Mouse (Mus musculus): ENCODE measurements around the gene Abhd11. TPM values are rescaled to one million over a fixed set of nuclear protein-coding genes. Genes with fewer than 3 reads are reported as not detected.

Abhd11 gene
- polyA plus RNA-seq, 1 experiment = 26.8 TPM

DNA sequence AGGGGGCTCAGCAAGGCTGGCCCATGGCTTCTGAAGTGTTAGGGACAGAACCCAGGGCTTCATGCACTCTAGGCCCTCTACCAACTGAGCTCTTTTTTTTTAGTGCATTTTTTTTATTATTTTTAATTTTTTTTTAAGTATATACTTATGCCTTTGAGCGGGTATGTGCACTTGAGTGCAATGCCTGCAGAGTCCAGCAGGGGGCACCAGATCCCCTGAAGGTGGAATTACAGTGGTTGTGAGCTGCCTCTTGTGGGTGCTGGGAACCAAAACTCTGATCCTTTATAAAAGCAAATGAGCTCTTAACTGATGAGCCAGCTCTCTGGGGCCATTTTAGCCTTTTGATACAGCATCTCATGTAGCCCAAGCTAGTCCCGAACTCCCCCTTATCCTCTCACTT lies 25.6 kb downstream of the Abhd11 start:
- no peak overlapping the region for H3ac ChIP-seq (ENCODE audit: control insufficient read depth, insufficient read length, low read depth)
- H3K4me3 ChIP-seq (ENCODE audit: insufficient read depth, poor library complexity, severe bottlenecking) = no peak overlapping the region
- no peaks in the 10 kb centered on the region for H3K36me3 ChIP-seq (ENCODE audit: control insufficient read depth, insufficient read depth)
- peaks cover 15% of the 10 kb centered on the region for H3K79me3 ChIP-seq (ENCODE audit: low read depth)
- no peaks in the 10 kb centered on the region for H3K27me3 ChIP-seq (ENCODE audit: control insufficient read depth, insufficient read depth, insufficient read length)
- H3K79me2 ChIP-seq (ENCODE audit: control insufficient read depth, insufficient read depth) = peaks cover 18% of the 10 kb centered on the region
- TF ChIP-seq CEBPB (IDR thresholded peaks at IDR 0.05; ENCODE audit: low read depth) = no peak
- no peak for TF ChIP-seq MYOD1 (IDR thresholded peaks at IDR 0.05; ENCODE audit: control insufficient read depth, insufficient read length, low read depth)
- TF ChIP-seq USF1 (IDR thresholded peaks at IDR 0.05; ENCODE audit: low read depth) = no peak
- no peak for TF ChIP-seq FOSL1 (IDR thresholded peaks at IDR 0.05; ENCODE audit: insufficient read depth, low read length, poor library complexity, severe bottlenecking)
- TF ChIP-seq MAX (IDR thresholded peaks at IDR 0.05) = no peak
- no peak for TF ChIP-seq CTCF (IDR thresholded peaks at IDR 0.05; ENCODE audit: control insufficient read depth, insufficient read depth, insufficient read length)
- no peak for TF ChIP-seq MYOG (IDR thresholded peaks at IDR 0.05; ENCODE audit: control insufficient read depth, extremely low read depth, insufficient read length)

GRCm38 (mm10) chr5:135035608-135036359 lies 26.8 kb downstream of the Abhd11 start:
- H3K27me3 ChIP-seq (ENCODE audit: control insufficient read depth, insufficient read depth, insufficient read length) = no peaks in the 10 kb centered on the region
- no peaks in the 10 kb centered on the region for H3K36me3 ChIP-seq (ENCODE audit: control insufficient read depth, insufficient read depth)
- H3K79me2 ChIP-seq (ENCODE audit: control insufficient read depth, insufficient read depth) = peaks cover 7% of the 10 kb centered on the region

GRCm38 (mm10) chr5:135037946-135038345 lies 29.0 kb downstream of the Abhd11 start:
- Histone ChIP-seq H3K36me3 (ENCODE audit: control insufficient read depth, insufficient read depth) (no peaks in the 10 kb centered on the region), H3K79me3 (ENCODE audit: low read depth) (peaks cover 7% of the 10 kb centered on the region)

More at GRCm38 (mm10) chr5:135035608-135036359, 26.8 kb downstream of the Abhd11 start:
- no peak overlapping the region for H3ac ChIP-seq (ENCODE audit: control insufficient read depth, insufficient read length, low read depth)
- no peak overlapping the region for H3K4me3 ChIP-seq (ENCODE audit: insufficient read depth, poor library complexity, severe bottlenecking)
- TF ChIP-seq USF1 (IDR thresholded peaks at IDR 0.05; ENCODE audit: low read depth) (no peak), CEBPB (IDR thresholded peaks at IDR 0.05; ENCODE audit: low read depth) (no peak), MYOD1 (IDR thresholded peaks at IDR 0.05; ENCODE audit: control insufficient read depth, insufficient read length, low read depth) (no peak), FOSL1 (IDR thresholded peaks at IDR 0.05; ENCODE audit: insufficient read depth, low read length, poor library complexity, severe bottlenecking) (no peak), MAX (IDR thresholded peaks at IDR 0.05) (no peak), CTCF (IDR thresholded peaks at IDR 0.05; ENCODE audit: control insufficient read depth, insufficient read depth, insufficient read length) (no peak)
- H3K79me3 ChIP-seq (ENCODE audit: low read depth) = peaks cover 15% of the 10 kb centered on the region

GRCm38 (mm10) chr5:135039541-135039940 lies 30.6 kb downstream of the Abhd11 start:
- H3K27me3 ChIP-seq (ENCODE audit: control insufficient read depth, insufficient read depth, insufficient read length) = no peaks in the 10 kb centered on the region
- H3ac ChIP-seq (ENCODE audit: control insufficient read depth, insufficient read length, low read depth) = no peak overlapping the region
- H3K36me3 ChIP-seq (ENCODE audit: control insufficient read depth, insufficient read depth) = no peaks in the 10 kb centered on the region
- TF ChIP-seq USF1 (IDR thresholded peaks at IDR 0.05; ENCODE audit: low read depth) (no peak), CTCF (IDR thresholded peaks at IDR 0.05; ENCODE audit: control insufficient read depth, insufficient read depth, insufficient read length) (no peak), CEBPB (IDR thresholded peaks at IDR 0.05; ENCODE audit: low read depth) (no peak), MAX (IDR thresholded peaks at IDR 0.05) (no peak), MYOD1 (IDR thresholded peaks at IDR 0.05; ENCODE audit: control insufficient read depth, insufficient read length, low read depth) (no peak), MYOG (IDR thresholded peaks at IDR 0.05; ENCODE audit: control insufficient read depth, extremely low read depth, insufficient read length) (no peak)
- no peak overlapping the region for H3K4me3 ChIP-seq (ENCODE audit: insufficient read depth, poor library complexity, severe bottlenecking)
- no peaks in the 10 kb centered on the region for H3K79me2 ChIP-seq (ENCODE audit: control insufficient read depth, insufficient read depth)
- H3K79me3 ChIP-seq (ENCODE audit: low read depth) = no peaks in the 10 kb centered on the region

More at GRCm38 (mm10) chr5:135037946-135038345, 29.0 kb downstream of the Abhd11 start:
- Histone ChIP-seq H3K79me2 (ENCODE audit: control insufficient read depth, insufficient read depth) (no peaks in the 10 kb centered on the region), H3ac (ENCODE audit: control insufficient read depth, insufficient read length, low read depth) (no peak overlapping the region), H3K27me3 (ENCODE audit: control insufficient read depth, insufficient read depth, insufficient read length) (no peaks in the 10 kb centered on the region), H3K4me3 (ENCODE audit: insufficient read depth, poor library complexity, severe bottlenecking) (no peak overlapping the region)
- no peak for TF ChIP-seq FOSL1 (IDR thresholded peaks at IDR 0.05; ENCODE audit: insufficient read depth, low read length, poor library complexity, severe bottlenecking)
- TF ChIP-seq MAX (IDR thresholded peaks at IDR 0.05) = no peak
- TF ChIP-seq MYOG (IDR thresholded peaks at IDR 0.05; ENCODE audit: control insufficient read depth, extremely low read depth, insufficient read length) = no peak
- no peak for TF ChIP-seq USF1 (IDR thresholded peaks at IDR 0.05; ENCODE audit: low read depth)

- no peaks in the 10 kb centered on the region for H3K36me3 ChIP-seq (ENCODE audit: control insufficient read depth, insufficient read depth)
- H3K27me3 ChIP-seq (ENCODE audit: control insufficient read depth, insufficient read depth, insufficient read length) = no peaks in the 10 kb centered on the region
- no peaks in the 10 kb centered on the region for H3K79me3 ChIP-seq (ENCODE audit: low read depth)
- H3ac ChIP-seq (ENCODE audit: control insufficient read depth, insufficient read length, low read depth) = no peak overlapping the region
- no peaks in the 10 kb centered on the region for H3K79me2 ChIP-seq (ENCODE audit: control insufficient read depth, insufficient read depth)
- TF ChIP-seq CTCF (IDR thresholded peaks at IDR 0.05; ENCODE audit: control insufficient read depth, insufficient read depth, insufficient read length) (no peak), MYOG (IDR thresholded peaks at IDR 0.05; ENCODE audit: control insufficient read depth, extremely low read depth, insufficient read length) (no peak)
- H3K4me3 ChIP-seq (ENCODE audit: insufficient read depth, poor library complexity, severe bottlenecking) = no peak overlapping the region
Observed at GRCm38 (mm10) chr5:135040059-135040458, 31.1 kb downstream of the Abhd11 start.

GRCm38 (mm10) chr5:135040777-135041176 lies 31.8 kb downstream of the Abhd11 start:
- Histone ChIP-seq H3K79me2 (ENCODE audit: control insufficient read depth, insufficient read depth) (no peaks in the 10 kb centered on the region), H3ac (ENCODE audit: control insufficient read depth, insufficient read length, low read depth) (no peak overlapping the region), H3K36me3 (ENCODE audit: control insufficient read depth, insufficient read depth) (no peaks in the 10 kb centered on the region), H3K4me3 (ENCODE audit: insufficient read depth, poor library complexity, severe bottlenecking) (no peak overlapping the region), H3K79me3 (ENCODE audit: low read depth) (no peaks in the 10 kb centered on the region), H3K27me3 (ENCODE audit: control insufficient read depth, insufficient read depth, insufficient read length) (no peaks in the 10 kb centered on the region)
- TF ChIP-seq FOSL1 (IDR thresholded peaks at IDR 0.05; ENCODE audit: insufficient read depth, low read length, poor library complexity, severe bottlenecking) = no peak
- no peak for TF ChIP-seq USF1 (IDR thresholded peaks at IDR 0.05; ENCODE audit: low read depth)
- no peak for TF ChIP-seq CTCF (IDR thresholded peaks at IDR 0.05; ENCODE audit: control insufficient read depth, insufficient read depth, insufficient read length)
- TF ChIP-seq MYOG (IDR thresholded peaks at IDR 0.05; ENCODE audit: control insufficient read depth, extremely low read depth, insufficient read length) = no peak
- no peak for TF ChIP-seq MYOD1 (IDR thresholded peaks at IDR 0.05; ENCODE audit: control insufficient read depth, insufficient read length, low read depth)
- no peak for TF ChIP-seq CEBPB (IDR thresholded peaks at IDR 0.05; ENCODE audit: low read depth)
- no peak for TF ChIP-seq MAX (IDR thresholded peaks at IDR 0.05)
